Mouse (Mus musculus): ENCODE data around the gene Casq2.

The Casq2 gene

DNA sequence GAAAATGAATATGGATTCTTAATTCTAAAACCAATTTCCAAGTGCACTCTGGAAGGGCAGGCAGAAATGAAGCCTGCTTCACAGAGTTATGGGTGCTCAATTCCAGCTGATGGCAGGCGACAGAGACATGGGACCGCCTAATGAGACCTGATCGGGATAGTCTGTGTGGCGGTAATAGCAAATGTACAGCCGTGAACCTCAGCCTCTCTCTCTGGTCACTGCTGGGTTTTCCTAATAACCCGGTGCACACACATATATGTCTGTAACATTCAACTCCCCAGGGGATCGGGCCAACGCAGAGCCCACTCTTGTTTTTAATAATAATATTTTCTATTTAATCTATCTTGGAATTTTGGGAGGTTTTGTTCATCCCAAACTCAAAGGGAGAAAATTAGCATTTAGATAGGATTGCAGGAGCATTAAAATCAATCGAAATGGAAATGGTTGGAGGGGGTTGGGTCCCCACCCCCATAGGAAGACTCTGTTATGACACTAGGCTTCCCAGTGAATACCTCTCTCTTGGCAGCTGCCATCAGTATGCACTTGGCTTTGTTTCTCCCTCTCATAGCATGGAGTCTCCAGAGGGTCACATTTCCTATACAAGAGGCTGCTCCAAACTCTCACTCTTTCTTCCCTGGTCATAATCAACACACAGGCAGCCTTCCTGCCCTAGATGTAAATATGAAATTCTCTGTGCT lies 45.6 kb downstream of the Casq2 start:
- in situ Hi-C loops (cut with MboI, MseI) = no loop called here

DNA sequence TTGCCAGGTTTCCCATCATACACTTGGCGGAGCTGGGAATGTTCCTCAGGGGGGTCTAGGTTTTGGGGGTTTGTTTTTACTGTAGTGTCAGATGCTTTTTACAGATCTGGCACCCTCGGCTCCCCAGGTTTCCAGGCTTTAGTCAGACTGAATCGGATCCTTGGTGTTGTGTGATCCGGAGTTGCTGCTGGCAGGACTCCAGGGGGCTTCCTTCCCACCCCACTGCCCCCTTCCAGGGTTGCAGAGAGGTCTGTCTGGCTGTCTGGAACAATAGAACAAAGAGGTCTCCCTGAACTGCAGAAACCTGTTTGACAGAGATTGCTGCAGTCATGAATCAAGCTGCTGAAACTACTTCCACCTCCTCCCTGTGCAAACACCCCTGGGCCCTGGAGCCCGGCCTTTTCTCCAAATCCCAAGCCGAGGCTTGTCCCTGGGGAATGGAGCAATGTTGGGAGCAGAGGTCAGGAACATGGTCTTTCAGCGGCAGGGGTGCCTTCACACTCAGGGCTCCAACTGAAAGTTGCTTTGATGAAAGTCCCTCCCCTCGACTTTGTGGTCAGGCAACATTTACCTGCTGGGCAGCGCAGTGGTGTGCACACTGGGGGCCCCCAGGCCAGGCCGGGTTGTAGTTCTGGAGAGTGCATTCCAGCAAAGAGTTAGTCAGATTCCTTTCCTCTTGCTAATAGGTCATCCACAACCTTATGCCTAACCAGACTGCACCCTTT lies 49.3 kb downstream of the Casq2 start:
- in situ Hi-C loops (cut with MboI, MseI) = no loop called here

DNA sequence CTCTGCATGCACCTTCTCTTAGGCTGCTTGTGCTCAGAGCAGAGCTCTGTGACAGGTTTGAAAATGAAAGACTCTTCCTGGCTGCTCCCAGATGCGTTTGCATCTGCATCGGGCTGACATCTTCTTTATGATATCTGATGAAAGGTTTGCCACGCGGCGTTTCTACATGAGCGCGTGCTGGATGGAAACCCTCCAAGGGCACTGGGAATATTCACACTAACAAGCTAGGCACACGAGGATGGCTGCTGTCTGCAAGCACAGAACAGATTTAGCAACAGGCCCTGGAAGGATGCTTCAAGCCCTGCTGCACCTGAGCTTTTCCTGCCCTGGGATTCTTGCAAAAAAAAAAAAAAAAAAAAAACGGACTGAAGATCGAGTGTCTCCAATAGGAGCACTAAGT lies 50.9 kb downstream of the Casq2 start:
- in situ Hi-C loops (cut with MboI, MseI) = no loop called here

DNA sequence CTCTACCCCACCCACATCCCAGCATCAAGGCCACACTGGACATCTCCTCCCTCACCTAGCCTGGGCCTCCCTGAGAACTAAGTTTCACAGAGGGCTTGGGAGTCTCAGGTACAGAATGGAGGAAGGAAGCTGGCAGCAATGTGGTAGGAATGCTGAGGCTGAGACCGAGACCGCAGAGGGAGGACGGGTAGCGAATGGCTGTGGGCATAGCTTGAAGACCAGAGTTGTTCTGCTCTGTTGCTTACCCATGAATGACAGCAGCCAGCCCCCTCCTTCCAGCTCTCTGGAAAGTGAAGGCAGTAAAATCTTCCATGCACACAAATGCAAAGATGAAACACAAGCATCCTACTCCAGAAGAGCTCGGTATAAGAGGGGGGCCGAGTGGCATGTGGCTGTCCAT lies 52.7 kb downstream of the Casq2 start:
- in situ Hi-C loops (cut with MboI, MseI) = no loop called here

DNA sequence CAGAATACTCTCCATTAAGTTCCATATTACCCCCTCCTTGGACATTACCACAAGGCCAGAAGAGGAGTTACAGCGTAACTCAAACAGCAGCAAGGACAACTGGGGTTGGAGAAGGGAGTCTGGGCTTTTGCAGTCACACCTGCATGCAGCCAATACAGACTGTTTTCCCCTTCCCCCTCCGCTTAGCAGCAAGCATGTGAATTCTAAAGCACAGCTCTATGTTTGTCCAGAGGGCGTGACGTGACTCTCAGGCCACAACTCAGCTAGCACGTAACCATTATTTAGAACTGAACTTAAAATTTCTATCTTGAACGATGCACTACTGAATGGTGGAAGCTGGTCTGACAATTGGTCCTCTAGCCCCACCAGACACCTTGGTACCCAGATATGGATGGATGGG lies 54.4 kb downstream of the Casq2 start:
- in situ Hi-C loops (cut with MboI, MseI) = no loop called here

DNA sequence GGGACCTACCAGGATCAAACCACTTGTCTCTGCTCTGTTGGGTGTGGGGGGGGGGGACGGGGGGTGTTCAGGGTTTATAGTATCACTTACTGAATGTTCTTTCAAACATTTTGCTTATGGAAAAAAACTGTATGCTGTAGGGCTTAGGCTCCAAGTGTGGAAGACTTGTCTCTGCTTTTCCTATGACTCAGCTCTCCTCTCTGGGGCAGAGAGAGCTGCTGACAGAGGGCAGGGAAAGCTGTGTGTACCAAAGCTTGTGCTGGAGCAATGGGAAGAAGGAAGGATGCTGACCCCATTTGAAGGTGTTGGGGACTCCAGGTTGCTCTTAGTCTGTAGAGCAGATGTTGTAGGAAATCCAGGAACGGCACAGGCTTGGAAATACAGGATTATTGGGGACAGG lies 55.2 kb downstream of the Casq2 start:
- in situ Hi-C loops (cut with MboI, MseI) = no loop called here

DNA sequence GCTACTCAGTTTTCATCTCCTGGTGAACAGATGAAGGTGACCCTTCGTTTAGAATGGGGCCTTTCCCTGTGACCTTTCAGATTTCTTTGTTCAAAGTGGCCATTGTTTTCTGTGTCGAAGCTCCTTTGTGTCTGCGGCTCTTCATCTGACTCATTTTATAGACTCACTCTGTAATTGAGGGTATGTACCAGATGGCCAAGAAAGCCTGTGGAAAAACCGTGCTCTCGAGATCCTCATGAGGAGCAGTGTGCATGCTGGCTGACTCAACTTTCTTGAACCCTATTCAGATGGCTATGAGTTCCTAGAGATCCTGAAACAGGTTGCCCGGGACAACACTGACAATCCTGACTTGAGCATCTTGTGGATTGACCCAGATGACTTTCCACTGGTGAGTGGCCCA lies 55.7 kb downstream of the Casq2 start:
- in situ Hi-C loops (cut with MboI, MseI) = no loop called here

DNA sequence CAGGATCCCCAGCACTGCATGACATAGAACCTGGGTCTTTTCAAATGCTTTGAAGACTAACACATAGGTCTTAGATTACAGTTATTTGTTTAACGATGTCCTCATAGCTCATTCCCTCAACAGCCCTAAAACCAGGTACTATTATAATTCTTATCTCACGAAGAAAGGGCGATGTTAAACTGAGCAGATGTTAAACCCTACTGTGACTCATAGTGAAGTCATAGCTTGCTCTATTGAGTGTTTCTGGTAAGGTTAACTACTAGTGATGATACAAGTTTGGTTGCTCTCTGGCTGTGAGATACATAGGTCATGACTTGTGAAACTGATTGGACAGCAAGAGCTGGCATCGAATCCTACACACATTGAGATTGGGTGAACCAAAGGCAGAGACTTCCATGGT lies 56.7 kb downstream of the Casq2 start:
- in situ Hi-C loops (cut with MboI, MseI) = no loop called here

DNA sequence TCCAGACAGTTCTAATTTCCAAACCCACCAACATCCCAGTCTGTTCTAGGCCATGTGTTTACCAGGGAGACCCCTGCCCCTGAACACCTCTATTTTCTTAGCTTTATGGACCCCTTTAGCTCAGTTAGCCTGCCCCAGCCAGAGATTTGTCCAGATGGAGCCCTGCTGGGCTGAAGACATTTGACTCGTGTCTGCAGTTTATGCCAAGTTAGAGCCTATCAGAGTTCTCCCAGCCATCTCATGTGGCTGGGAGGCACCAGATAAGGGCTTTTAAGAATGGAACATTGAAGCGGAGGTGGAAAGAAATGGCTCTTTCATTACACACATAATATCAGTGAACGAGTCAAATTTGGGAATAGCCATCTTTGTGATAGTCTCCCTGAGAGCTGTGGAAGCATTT lies 57.3 kb downstream of the Casq2 start:
- in situ Hi-C loops (cut with MboI, MseI) = no loop called here

DNA sequence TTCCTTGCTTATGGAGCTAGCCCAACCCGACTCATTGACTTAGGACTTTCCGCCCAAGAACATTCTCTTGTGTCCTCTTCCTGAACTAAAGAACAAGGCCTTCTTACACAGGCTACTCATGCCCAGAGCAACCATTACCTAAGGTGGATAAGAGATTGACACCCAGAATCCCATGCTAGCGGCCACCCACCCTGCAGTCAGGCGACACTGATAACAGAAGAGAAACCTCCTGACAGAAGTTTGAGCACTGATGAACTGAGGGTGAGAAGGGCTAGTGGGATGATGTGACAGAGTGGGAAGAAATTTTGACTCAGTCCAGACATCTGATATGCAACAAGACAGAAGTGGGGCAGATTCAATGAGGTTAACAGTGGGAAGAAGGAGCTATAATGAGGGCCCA lies 58.2 kb downstream of the Casq2 start:
- in situ Hi-C loops (cut with MboI, MseI) = no loop called here

DNA sequence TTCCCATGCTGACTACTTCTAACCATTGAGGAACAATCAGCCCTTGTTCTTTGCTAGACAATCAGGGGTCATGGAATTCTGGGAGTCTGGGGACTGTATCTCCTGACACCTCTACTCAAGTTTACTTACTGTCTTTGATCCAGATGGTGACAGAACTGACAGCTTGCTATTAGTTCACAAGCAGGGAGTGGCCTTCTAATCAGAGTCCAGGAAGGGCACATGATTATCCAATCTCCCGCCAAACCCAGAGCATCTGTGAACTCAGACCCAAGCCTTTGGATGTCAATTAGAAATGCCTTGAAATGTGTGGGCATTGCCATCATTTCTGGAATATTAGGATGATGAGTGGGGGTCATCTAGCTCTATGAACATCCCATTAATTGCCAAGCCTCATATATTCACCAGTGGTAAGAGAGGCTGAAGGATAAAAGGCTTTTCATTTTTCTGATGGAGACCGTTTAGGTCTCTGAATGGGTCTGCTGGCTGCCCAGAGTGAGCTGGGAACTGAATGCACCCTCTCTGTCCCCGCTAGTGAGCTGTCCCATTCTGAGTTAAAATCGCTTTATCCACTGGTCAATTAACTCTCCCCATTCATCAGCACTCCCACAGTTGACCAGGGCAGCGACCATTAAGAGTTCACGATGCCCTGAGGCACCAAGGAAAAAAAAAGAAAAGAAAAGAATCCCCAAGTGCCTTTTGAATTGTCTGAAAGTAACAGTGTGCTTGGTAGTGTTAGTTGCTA lies 59.6 kb downstream of the Casq2 start:
- in situ Hi-C loops (cut with MboI, MseI) = no loop called here

DNA sequence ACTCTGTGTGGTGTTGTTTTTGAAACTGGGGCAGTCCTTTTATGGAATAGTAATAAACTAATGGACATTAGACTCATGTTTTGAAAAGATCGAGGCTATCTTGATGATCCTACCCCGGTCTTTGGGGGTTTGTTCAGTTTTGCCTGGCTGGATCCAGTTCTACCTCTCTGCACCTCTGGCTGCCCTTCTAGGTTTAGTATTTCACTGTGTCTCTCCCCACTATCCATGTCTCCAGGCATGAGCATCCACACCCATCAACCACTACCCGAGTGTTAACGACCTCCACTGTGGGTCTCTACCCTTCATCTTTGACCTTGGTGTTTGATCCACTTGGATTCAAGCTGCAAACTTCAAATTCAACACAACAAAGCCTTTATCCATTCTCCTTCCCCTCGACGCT lies 60.2 kb downstream of the Casq2 start:
- in situ Hi-C loops (cut with MboI, MseI) = no loop called here

DNA sequence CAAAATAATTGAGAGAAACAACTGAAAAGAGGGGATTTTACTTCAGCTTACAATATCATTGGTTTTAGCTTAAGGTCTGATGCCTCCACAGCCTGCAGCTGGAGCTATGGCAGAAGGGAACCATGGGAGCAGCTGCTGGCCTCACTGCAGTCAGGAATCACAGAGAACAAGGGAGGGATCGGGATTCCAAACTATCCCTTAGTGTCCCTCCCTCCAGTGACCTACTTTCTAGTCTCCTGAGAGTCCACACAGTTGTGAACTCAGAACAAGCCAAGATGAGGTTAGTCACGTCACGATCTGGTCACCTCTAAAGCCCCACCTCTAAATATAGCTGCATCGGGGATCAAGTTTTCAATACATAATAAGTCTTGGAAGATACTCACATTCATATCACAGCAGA lies 61.0 kb downstream of the Casq2 start:
- in situ Hi-C loops (cut with MboI, MseI) = no loop called here

DNA sequence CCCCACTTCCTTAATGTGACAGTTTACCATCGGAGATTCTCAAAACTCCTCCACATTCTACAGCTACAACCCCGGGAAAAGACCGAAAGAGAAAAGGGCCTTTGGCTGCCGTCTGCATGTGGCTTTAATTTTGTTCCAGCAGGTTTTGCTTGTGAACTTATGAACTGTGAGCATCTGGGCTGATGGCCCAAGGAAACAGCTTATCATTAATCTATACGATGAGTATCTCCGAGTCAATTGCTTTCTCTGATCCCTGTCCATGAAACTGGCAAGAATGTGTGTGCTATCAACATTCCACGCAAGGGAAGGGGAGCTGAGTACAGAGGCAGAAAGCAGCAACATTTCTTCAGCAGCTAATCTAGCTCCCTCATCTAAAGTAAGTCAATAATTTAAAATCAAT lies 63.7 kb downstream of the Casq2 start:
- in situ Hi-C loops (cut with MboI, MseI) = no loop called here

DNA sequence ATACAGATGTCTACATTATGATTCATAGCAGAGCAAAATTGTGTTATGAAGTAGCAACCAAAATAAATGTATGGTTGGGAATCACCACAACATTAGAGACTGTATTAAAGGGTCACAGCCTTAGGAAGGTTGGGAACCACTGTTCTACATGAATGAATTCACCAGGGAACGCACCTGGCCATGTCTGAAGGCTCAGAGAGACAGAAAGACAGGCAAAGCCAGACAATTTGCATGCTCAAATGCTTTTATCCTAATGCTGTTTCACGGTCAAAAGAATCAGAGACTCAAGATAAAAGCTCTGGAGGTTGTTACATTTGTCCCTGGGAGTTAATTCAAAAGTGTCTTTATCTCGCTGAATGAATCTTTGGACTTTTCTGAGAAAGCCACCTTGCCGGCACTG lies 65.6 kb downstream of the Casq2 start:
- in situ Hi-C loops (cut with MboI, MseI) = no loop called here

DNA sequence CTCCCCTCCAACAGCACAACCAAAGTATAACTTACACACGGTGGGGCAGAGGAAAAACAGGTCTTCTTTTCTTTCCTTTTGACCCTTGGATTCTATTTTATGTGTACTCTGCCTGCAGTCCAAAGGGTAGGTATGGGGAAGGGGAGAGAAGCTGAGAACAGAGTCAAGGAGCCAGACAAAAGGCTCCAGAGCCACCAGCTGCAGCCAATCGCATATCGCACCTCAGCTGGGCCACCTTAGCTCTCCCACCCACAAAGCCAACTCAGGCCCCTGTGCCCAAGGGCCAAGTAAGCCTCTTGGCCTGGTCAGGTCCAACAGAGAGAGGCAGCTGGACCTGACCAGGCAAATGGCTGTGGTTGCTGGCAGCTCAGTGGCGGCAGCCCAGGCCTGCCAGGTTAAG lies 66.3 kb downstream of the Casq2 start:
- in situ Hi-C loops (cut with MboI, MseI) = no loop called here

DNA sequence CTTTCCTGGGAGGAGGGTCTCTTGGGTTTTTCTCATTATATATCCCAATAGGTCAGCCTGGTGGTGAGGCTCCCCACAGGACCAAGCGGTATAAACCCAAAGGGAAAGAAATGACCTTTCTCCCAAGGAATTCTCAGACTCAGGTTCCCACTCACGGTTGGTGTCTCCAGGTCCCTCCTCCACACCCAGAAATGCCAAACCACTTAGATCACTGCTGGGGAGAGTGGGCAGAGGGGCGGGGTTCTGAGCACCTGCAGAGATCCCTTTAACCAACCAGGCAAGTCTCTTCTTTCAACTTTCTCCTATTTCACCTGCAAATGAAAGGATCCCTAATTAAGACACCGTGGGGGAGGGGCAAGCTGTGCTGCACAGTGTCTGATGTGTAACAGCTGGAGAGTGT lies 66.7 kb downstream of the Casq2 start:
- in situ Hi-C loops (cut with MboI, MseI) = no loop called here

DNA sequence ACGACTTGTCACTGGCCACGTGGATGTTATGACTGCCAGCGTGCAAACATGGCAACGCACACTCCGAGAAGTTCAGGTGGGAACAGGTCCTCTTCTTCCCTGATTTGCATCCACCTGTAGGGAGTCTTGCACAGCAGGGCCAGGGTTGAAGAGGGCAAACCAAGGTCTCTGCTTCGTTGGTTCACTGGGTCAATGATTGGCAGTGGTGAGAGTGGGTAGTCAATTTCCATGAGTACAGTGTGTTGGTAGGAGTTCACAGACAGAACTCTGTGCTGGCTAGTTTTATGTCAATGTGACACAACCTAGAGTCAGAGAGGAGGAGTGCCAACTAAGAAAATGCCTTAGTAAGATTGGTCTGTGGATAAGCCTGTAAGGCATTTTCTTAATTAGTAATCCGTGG lies 67.9 kb downstream of the Casq2 start:
- in situ Hi-C loops (cut with MboI, MseI) = no loop called here

DNA sequence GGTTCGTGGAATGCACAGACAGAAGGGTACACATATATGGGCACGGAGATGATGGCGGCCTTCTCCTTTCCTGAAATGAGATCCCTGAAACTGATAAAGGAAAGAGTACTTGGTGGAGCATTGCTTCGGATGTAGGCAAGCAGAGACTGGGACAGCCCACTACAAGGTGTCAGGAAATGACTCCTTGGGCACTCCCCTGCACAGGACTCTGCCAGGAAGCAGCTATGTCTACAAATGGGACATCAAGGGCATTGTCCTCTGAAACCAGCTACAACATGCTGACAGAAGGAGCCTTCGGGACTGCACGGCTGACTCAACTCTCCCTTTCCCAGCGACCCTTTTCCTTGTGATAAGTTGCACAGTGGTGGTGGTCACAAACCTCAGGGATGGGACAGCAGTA lies 70.5 kb downstream of the Casq2 start:
- in situ Hi-C loops (cut with MboI, MseI) = no loop called here

DNA sequence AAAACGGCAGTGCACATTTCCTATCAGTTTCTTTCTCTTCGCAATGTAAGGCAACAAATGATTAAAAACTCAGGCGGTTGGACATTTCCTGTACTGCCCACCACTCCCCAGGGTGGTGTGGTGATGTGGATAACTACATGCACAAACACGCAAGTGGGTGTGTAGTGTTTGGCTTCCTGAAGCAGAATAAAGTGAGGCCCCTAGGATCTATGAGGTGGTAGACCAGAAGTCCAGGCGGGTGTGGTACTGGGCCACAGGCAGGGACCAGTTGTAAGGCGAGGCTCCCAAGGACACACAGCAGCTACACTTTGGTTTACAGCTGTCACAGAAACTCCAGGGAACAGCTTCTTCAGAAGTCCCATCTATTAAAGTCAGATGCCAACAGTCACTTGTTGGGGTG lies 71.4 kb downstream of the Casq2 start:
- in situ Hi-C loops (cut with MboI, MseI) = no loop called here

DNA sequence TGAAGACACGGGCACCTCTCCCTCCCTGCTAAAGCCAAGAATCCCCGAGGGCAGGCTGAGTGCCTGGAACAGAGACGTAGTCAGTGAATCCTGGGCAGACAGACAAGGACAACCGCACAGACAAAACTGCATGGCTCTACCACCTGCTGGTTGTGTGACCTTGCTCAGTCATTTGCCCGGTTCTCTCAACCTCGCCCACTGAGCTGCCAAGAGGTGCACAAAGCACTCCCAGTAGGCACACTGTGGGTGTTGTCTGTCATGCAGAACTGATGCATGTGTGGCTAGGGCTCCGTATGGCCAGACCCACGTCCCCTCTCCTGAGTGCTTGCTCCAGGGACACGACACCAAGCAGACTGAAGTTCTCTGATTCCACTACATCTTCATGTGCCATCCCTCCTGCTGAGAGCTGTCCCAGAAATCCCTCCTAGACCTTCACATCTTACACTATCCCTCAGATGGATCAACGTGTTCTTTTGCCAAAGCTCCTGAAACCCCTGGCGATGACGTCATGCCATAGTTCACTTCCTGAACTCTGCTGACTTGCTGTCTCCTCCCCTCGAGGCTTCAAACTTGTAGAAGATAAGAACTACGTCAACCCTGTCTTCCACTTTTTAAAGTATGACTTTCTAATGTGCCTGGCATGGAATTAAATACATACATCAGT lies 72.7 kb downstream of the Casq2 start:
- in situ Hi-C loops (cut with MboI, MseI) = no loop called here

Data from T-helper 1 cell (primary cell).